Mouse (Mus musculus): ENCODE measurements around the gene Gm7579.
"Not testable (repeated sequence)": the region's sequence is repeated elsewhere in the genome, so short reads cannot be mapped to it uniquely, and the experiment has no call there.

Gm7579 gene

GRCm38 (mm10) chr7:142211559-142211958 lies at the start of gene Gm7579:
TSS of gene Gm7579 (plus strand) at chr7:142211859.
- in situ Hi-C loops (cut with MboI; ENCODE audit: unreplicated experiment in 2 of 2), result no loop called here

GRCm38 (mm10) chr7:142165639-142166038 lies 46.0 kb upstream of the Gm7579 start, which contains the start of gene Gm4553:
TSS of gene Gm4553 (minus strand) at chr7:142165739.
- in situ Hi-C loops (cut with MboI; ENCODE audit: unreplicated experiment in 2 of 2), result not testable (repeated sequence)

GRCm38 (mm10) chr7:142169836-142170235 lies 41.8 kb upstream of the Gm7579 start:
- in situ Hi-C loops (cut with MboI; ENCODE audit: unreplicated experiment in 2 of 2), result no loop called here

- in situ Hi-C loops (cut with MboI; ENCODE audit: unreplicated experiment in 2 of 2), result not testable (repeated sequence)
Observed at GRCm38 (mm10) chr7:142175905-142176304, 35.8 kb upstream of the Gm7579 start, which contains the start of gene Krtap5-2. TSS of gene Krtap5-2 (minus strand) at chr7:142176005.

- in situ Hi-C loops (cut with MboI; ENCODE audit: unreplicated experiment in 2 of 2), result no loop called here
Observed at GRCm38 (mm10) chr7:142178685-142179084, 33.0 kb upstream of the Gm7579 start.

- in situ Hi-C loops (cut with MboI; ENCODE audit: unreplicated experiment in 2 of 2), result no loop called here
Observed at GRCm38 (mm10) chr7:142181021-142181420, 30.6 kb upstream of the Gm7579 start.

GRCm38 (mm10) chr7:142188156-142188555 lies 23.5 kb upstream of the Gm7579 start:
- in situ Hi-C loops (cut with MboI; ENCODE audit: unreplicated experiment in 2 of 2), result no loop called here

GRCm38 (mm10) chr7:142190289-142190688 lies 21.4 kb upstream of the Gm7579 start, which contains the start of gene Gm10153:
TSS of gene Gm10153 (minus strand) at chr7:142190389.
- in situ Hi-C loops (cut with MboI; ENCODE audit: unreplicated experiment in 2 of 2), result no loop called here

- in situ Hi-C loops (cut with MboI; ENCODE audit: unreplicated experiment in 2 of 2), result no loop called here
Observed at GRCm38 (mm10) chr7:142198748-142199147, 12.9 kb upstream of the Gm7579 start.

GRCm38 (mm10) chr7:142201064-142201463 lies 10.6 kb upstream of the Gm7579 start, which contains the start of gene Krtap5-3:
TSS of gene Krtap5-3 (plus strand) at chr7:142201364.
- in situ Hi-C loops (cut with MboI; ENCODE audit: unreplicated experiment in 2 of 2), result no loop called here

GRCm38 (mm10) chr7:142205488-142205887 lies 6.2 kb upstream of the Gm7579 start:
- in situ Hi-C loops (cut with MboI; ENCODE audit: unreplicated experiment in 2 of 2), result no loop called here

GRCm38 (mm10) chr7:142206891-142207290 lies 4.8 kb upstream of the Gm7579 start:
- in situ Hi-C loops (cut with MboI; ENCODE audit: unreplicated experiment in 2 of 2), result not testable (repeated sequence)

- in situ Hi-C loops (cut with MboI; ENCODE audit: unreplicated experiment in 2 of 2), result not testable (repeated sequence)
Observed at GRCm38 (mm10) chr7:142212136-142212535, 477 bp downstream of the Gm7579 start.

GRCm38 (mm10) chr7:142224518-142224917 lies 12.9 kb downstream of the Gm7579 start:
- in situ Hi-C loops (cut with MboI; ENCODE audit: unreplicated experiment in 2 of 2), result no loop called here

- in situ Hi-C loops (cut with MboI; ENCODE audit: unreplicated experiment in 2 of 2), result not testable (repeated sequence)
Observed at GRCm38 (mm10) chr7:142229871-142230270, 18.2 kb downstream of the Gm7579 start, which contains the start of gene Krtap5-5. TSS of gene Krtap5-5 (minus strand) at chr7:142229971.

GRCm38 (mm10) chr7:142231540-142231939 lies 19.9 kb downstream of the Gm7579 start:
- in situ Hi-C loops (cut with MboI; ENCODE audit: unreplicated experiment in 2 of 2), result no loop called here

GRCm38 (mm10) chr7:142240978-142241377 lies 29.3 kb downstream of the Gm7579 start, which contains the start of gene Gm40460:
TSS of gene Gm40460 (minus strand) at chr7:142241078.
- in situ Hi-C loops (cut with MboI; ENCODE audit: unreplicated experiment in 2 of 2), result no loop called here

- in situ Hi-C loops (cut with MboI; ENCODE audit: unreplicated experiment in 2 of 2), result no loop called here
Observed at GRCm38 (mm10) chr7:142249824-142250223, 38.2 kb downstream of the Gm7579 start.

GRCm38 (mm10) chr7:142255517-142255916 lies 43.9 kb downstream of the Gm7579 start:
- in situ Hi-C loops (cut with MboI; ENCODE audit: unreplicated experiment in 2 of 2), result no loop called here

GRCm38 (mm10) chr7:142258254-142258653 lies 46.6 kb downstream of the Gm7579 start, which contains the start of gene Gm2431:
TSS of gene Gm2431 (minus strand) at chr7:142258354.
- in situ Hi-C loops (cut with MboI; ENCODE audit: unreplicated experiment in 2 of 2), result not testable (repeated sequence)
